Mouse (Mus musculus): ENCODE data around the gene Chrna9. TPM values are rescaled to one million over a fixed set of nuclear protein-coding genes. Genes with fewer than 3 reads are reported as not detected.

Gene Chrna9
- polyA plus RNA-seq, 1 experiment = 2.8 TPM

DNA sequence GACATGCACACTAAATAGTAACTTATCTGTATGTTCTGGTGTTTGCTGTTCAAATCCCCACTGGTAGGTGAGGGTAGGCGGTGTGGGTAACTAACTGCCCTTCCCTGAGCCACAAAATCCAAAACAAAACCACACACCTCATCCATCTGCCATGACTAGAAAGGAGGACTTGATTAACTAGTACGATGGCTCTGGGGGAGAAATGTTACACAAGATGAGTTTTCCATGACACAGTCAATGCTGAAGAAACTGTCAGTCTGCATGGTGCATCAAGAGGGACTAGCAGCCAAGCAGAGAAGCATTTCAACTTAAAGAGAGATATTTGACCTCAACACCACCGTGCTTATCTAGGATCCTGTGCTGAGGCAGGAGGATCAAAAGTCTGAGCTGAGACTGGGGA is 36.0 kb upstream of the Chrna9 start:
- no peak overlapping the region for H3K27ac ChIP-seq (ENCODE audit: control insufficient read depth, insufficient read depth, low read depth, low read length, poor library complexity)
- TF ChIP-seq CTCF (IDR thresholded peaks at IDR 0.05; ENCODE audit: control insufficient read depth, insufficient read depth, low read length) = no peak
- TF ChIP-seq POLR2A (IDR thresholded peaks at IDR 0.05; ENCODE audit: borderline replicate concordance, control insufficient read depth, low read depth, low read length) = no peak
- H3K4me1 ChIP-seq (ENCODE audit: control insufficient read depth, insufficient read depth, low read length) = peaks cover 8% of the 10 kb centered on the region
- 49% methylated on average over 3 of the region's 3 CpGs for WGBS
- H3K4me3 ChIP-seq (replicated peaks; ENCODE audit: control insufficient read depth, low read depth, low read length) = no peak overlapping the region

DNA sequence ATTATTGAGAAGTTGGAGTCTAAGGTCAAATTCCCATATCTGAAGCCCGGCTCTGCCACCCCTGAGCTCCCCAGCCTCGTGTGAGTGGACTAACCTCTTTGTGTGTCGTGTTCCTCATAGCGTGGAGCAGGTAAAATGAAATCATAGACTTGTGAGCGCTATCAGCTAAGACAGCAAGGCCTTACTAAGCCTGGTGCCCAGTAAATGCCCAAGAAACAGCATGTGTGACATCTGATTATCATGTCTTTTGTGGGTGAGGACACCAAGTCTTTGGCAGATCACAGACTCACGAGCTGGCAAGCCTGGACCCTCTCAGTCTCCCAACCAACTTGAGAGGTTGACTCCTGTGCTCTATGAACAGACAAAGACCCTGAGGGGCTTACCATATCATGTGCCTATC is 34.6 kb upstream of the Chrna9 start:
- no peak overlapping the region for H3K4me3 ChIP-seq (replicated peaks; ENCODE audit: control insufficient read depth, low read depth, low read length)
- WGBS = 54% methylated on average over 6 of the region's 6 CpGs
- peaks cover 8% of the 10 kb centered on the region for H3K4me1 ChIP-seq (ENCODE audit: control insufficient read depth, insufficient read depth, low read length)
- no peak overlapping the region for H3K27ac ChIP-seq (ENCODE audit: control insufficient read depth, insufficient read depth, low read depth, low read length, poor library complexity)
- no peak for TF ChIP-seq POLR2A (IDR thresholded peaks at IDR 0.05; ENCODE audit: borderline replicate concordance, control insufficient read depth, low read depth, low read length)
- TF ChIP-seq CTCF (IDR thresholded peaks at IDR 0.05; ENCODE audit: control insufficient read depth, insufficient read depth, low read length) = no peak

DNA sequence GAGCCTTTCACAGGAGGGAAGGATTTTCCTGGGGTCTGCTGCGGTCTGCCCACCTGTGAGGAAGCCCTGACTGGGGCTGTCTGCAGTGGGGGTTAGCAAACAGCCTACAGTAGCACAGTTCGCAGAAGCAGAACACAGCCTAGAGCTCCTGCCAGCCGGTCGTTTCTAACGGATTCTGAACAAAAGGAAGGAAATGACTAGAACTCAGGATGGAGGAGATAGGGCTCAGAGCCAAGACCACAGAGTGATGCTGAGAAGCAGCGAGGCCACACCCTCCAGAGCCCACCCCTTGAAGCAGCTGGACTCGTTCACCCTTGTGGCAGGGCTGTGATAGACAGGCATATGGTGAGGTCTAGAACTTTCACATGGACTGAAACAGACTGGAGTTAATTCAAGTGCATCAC is 33.9 kb upstream of the Chrna9 start:
- Histone ChIP-seq H3K4me3 (replicated peaks; ENCODE audit: control insufficient read depth, low read depth, low read length) (no peak overlapping the region), H3K4me1 (ENCODE audit: control insufficient read depth, insufficient read depth, low read length) (peaks cover 8% of the 10 kb centered on the region), H3K27ac (ENCODE audit: control insufficient read depth, insufficient read depth, low read depth, low read length, poor library complexity) (peak overlapping the region; percentile 34; the same call in 1 of the 2 replicates)
- no peak for TF ChIP-seq POLR2A (IDR thresholded peaks at IDR 0.05; ENCODE audit: borderline replicate concordance, control insufficient read depth, low read depth, low read length)
- TF ChIP-seq CTCF (IDR thresholded peaks at IDR 0.05; ENCODE audit: control insufficient read depth, insufficient read depth, low read length) = peak; percentile 28; the same call in 1 of the 2 replicates
- WGBS = 1% methylated on average over 7 of the region's 7 CpGs

DNA sequence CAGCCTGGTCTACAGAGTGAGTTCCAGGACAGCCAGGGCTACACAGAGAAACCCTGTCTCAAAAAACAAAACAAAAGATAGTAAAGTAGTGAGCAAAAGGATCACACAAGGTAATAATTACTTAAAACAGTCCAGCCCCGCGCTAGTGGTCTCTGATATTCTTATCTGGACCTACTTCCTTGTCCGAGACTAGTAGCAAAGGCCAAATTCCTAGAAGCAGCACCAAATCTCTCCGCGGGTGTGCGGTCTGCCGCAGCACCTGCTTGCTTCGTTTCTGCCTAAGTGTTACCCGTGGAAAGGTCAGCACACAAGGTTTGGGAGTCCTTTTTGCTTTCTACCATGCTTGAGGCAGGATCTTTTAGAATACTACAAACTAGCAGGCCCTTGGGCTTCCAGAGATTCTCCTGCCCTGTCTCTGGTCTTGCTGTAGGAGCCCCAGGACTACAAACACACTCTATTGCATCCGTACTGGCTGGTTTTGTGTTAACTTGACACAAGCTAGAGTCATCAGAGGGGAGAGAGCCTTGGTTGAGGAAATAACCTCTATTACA is 32.8 kb upstream of the Chrna9 start:
- 58% methylated on average over 10 of the region's 10 CpGs for WGBS

DNA sequence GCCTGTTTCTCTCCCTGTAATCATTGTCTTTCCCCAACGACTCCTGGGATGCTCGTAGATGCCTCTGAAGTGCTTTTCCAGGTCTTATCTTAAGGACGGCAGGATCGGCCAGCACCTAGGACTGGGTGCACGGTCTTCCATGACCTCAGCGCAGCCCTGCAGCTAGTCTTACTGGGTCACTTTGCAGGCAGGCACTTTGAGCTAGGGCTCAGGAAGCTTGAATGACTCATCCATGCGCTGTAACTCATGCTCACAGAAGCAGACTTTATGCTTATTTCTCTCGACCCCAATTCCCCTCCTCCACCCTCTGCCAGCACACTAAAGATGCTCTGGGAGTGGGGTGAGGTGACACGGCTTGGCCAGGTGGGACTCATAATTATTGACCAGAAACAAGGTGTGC is 31.9 kb upstream of the Chrna9 start:
- Histone ChIP-seq H3K4me1 (ENCODE audit: control insufficient read depth, insufficient read depth, low read length) (peaks cover 8% of the 10 kb centered on the region), H3K27ac (ENCODE audit: control insufficient read depth, insufficient read depth, low read depth, low read length, poor library complexity) (no peak overlapping the region), H3K4me3 (replicated peaks; ENCODE audit: control insufficient read depth, low read depth, low read length) (no peak overlapping the region)
- 79% methylated on average over 9 of the region's 9 CpGs for WGBS
- no peak for TF ChIP-seq CTCF (IDR thresholded peaks at IDR 0.05; ENCODE audit: control insufficient read depth, insufficient read depth, low read length)
- no peak for TF ChIP-seq POLR2A (IDR thresholded peaks at IDR 0.05; ENCODE audit: borderline replicate concordance, control insufficient read depth, low read depth, low read length)

More for the DNA sequence above, 32.8 kb upstream of the Chrna9 start:
- Histone ChIP-seq H3K4me3 (replicated peaks; ENCODE audit: control insufficient read depth, low read depth, low read length) (no peak overlapping the region), H3K27ac (ENCODE audit: control insufficient read depth, insufficient read depth, low read depth, low read length, poor library complexity) (no peak overlapping the region), H3K4me1 (ENCODE audit: control insufficient read depth, insufficient read depth, low read length) (peaks cover 8% of the 10 kb centered on the region)
- TF ChIP-seq POLR2A (IDR thresholded peaks at IDR 0.05; ENCODE audit: borderline replicate concordance, control insufficient read depth, low read depth, low read length) (no peak), CTCF (IDR thresholded peaks at IDR 0.05; ENCODE audit: control insufficient read depth, insufficient read depth, low read length) (no peak)

DNA sequence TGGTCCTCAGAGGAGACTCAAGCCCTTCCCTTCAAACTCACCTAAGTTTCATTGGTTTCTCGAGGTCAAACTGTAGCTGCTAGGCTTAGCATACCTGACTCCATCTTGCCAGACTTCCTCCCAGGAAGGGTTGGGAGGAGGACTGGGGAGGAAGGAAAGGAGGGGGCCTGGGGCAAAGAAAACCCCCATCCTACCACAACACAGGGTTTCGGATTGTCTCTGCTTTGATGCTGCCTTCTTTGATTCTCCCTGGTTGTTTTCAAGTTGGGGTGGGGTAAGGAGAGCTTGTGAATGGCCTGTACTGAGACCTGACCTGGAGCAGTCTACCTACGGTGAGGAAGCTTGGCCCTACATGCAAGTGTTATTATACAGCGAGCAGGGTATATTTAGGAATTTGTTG is 30.2 kb upstream of the Chrna9 start:
- 90% methylated on average over 4 of the region's 4 CpGs for WGBS
- H3K4me1 ChIP-seq (ENCODE audit: control insufficient read depth, insufficient read depth, low read length) = peaks cover 4% of the 10 kb centered on the region
- no peak overlapping the region for H3K4me3 ChIP-seq (replicated peaks; ENCODE audit: control insufficient read depth, low read depth, low read length)

DNA sequence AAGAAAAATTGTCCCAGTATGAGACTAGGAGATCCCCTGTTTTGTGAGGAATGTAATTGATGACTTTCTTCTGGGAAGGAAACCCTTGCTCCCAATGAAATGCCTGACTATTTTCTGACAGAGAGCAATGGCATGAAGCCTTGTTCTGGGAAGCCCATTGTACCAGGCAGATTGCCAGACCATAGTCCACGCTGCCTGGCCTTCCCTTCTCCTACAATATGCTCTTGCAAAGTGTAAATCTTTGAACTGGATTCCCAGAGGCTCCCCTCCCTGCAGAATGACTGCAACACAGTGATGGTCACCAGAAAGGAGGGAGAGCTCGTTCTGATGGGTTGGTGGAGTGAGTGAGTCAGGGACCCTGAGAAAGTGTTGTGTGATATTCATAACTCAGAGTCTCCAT is 26.0 kb upstream of the Chrna9 start:
- TF ChIP-seq POLR2A (IDR thresholded peaks at IDR 0.05; ENCODE audit: borderline replicate concordance, control insufficient read depth, low read depth, low read length) (no peak), CTCF (IDR thresholded peaks at IDR 0.05; ENCODE audit: control insufficient read depth, insufficient read depth, low read length) (no peak)
- WGBS = 69% methylated on average over 2 of the region's 2 CpGs
- Histone ChIP-seq H3K4me1 (ENCODE audit: control insufficient read depth, insufficient read depth, low read length) (peaks cover 7% of the 10 kb centered on the region; the same call in 1 of the 2 replicates), H3K27ac (ENCODE audit: control insufficient read depth, insufficient read depth, low read depth, low read length, poor library complexity) (no peak overlapping the region), H3K4me3 (replicated peaks; ENCODE audit: control insufficient read depth, low read depth, low read length) (no peak overlapping the region)

More for the DNA sequence above, 30.2 kb upstream of the Chrna9 start:
- no peak for TF ChIP-seq CTCF (IDR thresholded peaks at IDR 0.05; ENCODE audit: control insufficient read depth, insufficient read depth, low read length)
- no peak overlapping the region for H3K27ac ChIP-seq (ENCODE audit: control insufficient read depth, insufficient read depth, low read depth, low read length, poor library complexity)

DNA sequence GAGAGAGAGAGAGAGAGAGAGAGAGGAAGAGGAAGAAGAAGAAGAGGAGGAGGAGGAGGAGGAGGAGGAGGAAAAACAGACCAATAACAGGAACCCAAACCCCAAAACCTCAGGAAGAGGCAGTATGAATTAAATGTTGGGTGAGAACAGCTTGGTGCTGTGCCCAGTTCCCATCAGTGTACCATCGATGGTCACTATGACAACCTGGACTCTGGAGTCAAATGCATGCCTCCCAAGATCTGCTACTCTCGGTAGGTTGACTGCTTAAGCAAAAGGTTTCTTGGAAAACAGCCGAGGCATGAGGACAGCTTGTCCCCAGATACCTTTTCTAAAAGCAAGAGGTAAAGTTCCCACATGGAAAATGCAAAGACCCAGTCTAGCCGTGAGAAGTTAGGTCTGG is 25.4 kb upstream of the Chrna9 start:
- whole genome bisulfite sequencing = 53% methylated on average over 4 of the region's 4 CpGs

DNA sequence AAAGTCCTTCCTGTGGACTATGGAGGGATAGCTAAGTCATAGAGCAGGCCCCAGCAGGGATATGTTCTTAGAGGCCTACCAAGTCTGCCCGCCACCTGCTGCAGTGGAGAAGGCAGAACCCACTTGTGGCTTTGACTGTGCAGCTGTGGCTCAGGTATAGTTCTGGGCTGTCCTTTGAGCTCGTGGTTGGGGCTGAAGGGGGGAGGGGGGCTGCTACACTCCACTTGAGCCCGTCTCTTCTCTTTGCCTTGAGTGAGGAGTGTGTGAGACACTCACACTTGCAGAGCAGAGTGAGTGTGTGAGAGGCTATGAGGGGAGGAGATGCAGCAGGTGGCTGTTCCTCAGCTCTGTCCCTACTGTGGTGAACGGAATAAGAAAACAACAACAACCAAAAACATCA is 24.3 kb upstream of the Chrna9 start:
- TF ChIP-seq CTCF (IDR thresholded peaks at IDR 0.05; ENCODE audit: control insufficient read depth, insufficient read depth, low read length) = no peak
- no peak for TF ChIP-seq POLR2A (IDR thresholded peaks at IDR 0.05; ENCODE audit: borderline replicate concordance, control insufficient read depth, low read depth, low read length)
- WGBS = 43% methylated on average over 4 of the region's 4 CpGs
- peaks cover 7% of the 10 kb centered on the region; the same call in 1 of the 2 replicates for H3K4me1 ChIP-seq (ENCODE audit: control insufficient read depth, insufficient read depth, low read length)
- H3K4me3 ChIP-seq (replicated peaks; ENCODE audit: control insufficient read depth, low read depth, low read length) = no peak overlapping the region
- peak overlapping the region; percentile 25; the same call in 1 of the 2 replicates for H3K27ac ChIP-seq (ENCODE audit: control insufficient read depth, insufficient read depth, low read depth, low read length, poor library complexity)

More for the DNA sequence above, 25.4 kb upstream of the Chrna9 start:
- H3K4me3 ChIP-seq (replicated peaks; ENCODE audit: control insufficient read depth, low read depth, low read length) = no peak overlapping the region
- peak overlapping the region; percentile 16; the same call in 1 of the 2 replicates for H3K27ac ChIP-seq (ENCODE audit: control insufficient read depth, insufficient read depth, low read depth, low read length, poor library complexity)
- peaks cover 7% of the 10 kb centered on the region; the same call in 1 of the 2 replicates for H3K4me1 ChIP-seq (ENCODE audit: control insufficient read depth, insufficient read depth, low read length)
- no peak for TF ChIP-seq CTCF (IDR thresholded peaks at IDR 0.05; ENCODE audit: control insufficient read depth, insufficient read depth, low read length)
- no peak for TF ChIP-seq POLR2A (IDR thresholded peaks at IDR 0.05; ENCODE audit: borderline replicate concordance, control insufficient read depth, low read depth, low read length)

All from bone marrow, adult 2 months (tissue).